Mouse (Mus musculus) hindbrain, postnatal 0 days (tissue): ENCODE measurements around the gene Zfpl1. TPM values are rescaled to one million over a fixed set of nuclear protein-coding genes. Genes with fewer than 3 reads are reported as not detected.

Experiments
- ATAC-seq: fragments of 200-750 bp; cut with Nextera tagmentation; 2 replicates; pipeline ENCODE4 v1.8.0; 2017; ENCODE audit warnings: mild to moderate bottlenecking, moderate TSS enrichment, moderate library complexity
- DNase-seq: peaks from one replicate; pipeline ENCODE4 v3.0.0-alpha.2; 2015; ENCODE audit warnings: low spot score
- H3K27ac ChIP-seq: fragments of 300-500 bp; sonication (generic); 2 replicates; pipeline ENCODE4 v1.5.1; 2014; ENCODE audit warnings: mild to moderate bottlenecking
- H3K27me3 ChIP-seq: fragments of 300-500 bp; sonication (generic); 2 replicates; pipeline ENCODE4 v1.6.1; 2014; ENCODE audit warnings: low read length, mixed read lengths; ENCODE audit not compliant: insufficient read depth
- H3K36me3 ChIP-seq: fragments of 300-500 bp; sonication (generic); 2 replicates; pipeline ENCODE4 v1.6.1; 2014; ENCODE audit warnings: low read length, mixed read lengths; ENCODE audit not compliant: insufficient read depth
- H3K4me1 ChIP-seq: fragments of 300-500 bp; sonication (generic); 2 replicates; pipeline ENCODE4 v1.6.1; 2014; ENCODE audit warnings: antibody characterized with exemption, low read length, mixed read lengths; ENCODE audit not compliant: insufficient read depth
- H3K4me2 ChIP-seq: fragments of 300-500 bp; sonication (generic); 2 replicates; pipeline ENCODE4 v1.6.1; 2014; ENCODE audit warnings: low read depth, mild to moderate bottlenecking, low read length, moderate library complexity, mixed read lengths
- H3K4me3 ChIP-seq: fragments of 300-500 bp; sonication (generic); 2 replicates; pipeline ENCODE4 v1.5.1; 2014; ENCODE audit warnings: low read length
- H3K9ac ChIP-seq: fragments of 300-500 bp; sonication (generic); replicated peaks from 2 replicates; pipeline ENCODE4 v1.6.1; 2014; ENCODE audit warnings: mild to moderate bottlenecking, low read length, moderate library complexity, mixed read lengths
- H3K9me3 ChIP-seq: fragments of 300-500 bp; sonication (generic); 2 replicates; pipeline ENCODE4 v1.6.1; 2016; ENCODE audit warnings: low read length, mixed read lengths
- CTCF ChIP-seq: IDR thresholded peaks from 2 replicates; pipeline ENCODE4 v1.5.1; 2016; ENCODE audit warnings: antibody characterized with exemption, control low read depth, low read depth
- WGBS: fragments of 180-500 bp; shearing (Covaris S2); extraction: QIAGEN DNeasy Blood & Tissue Kit; methylation state at CpG from one replicate; pipeline ENCODE4 v1.1.7; 2014; 5-methylcytosine and 5-hydroxymethylcytosine counted together
- polyA plus RNA-seq: library from polyadenylated mRNA; unstranded; fragments of >200 nt; fragmentation: Nextera tagmentation; extraction: Ambion mirVana; gene quantifications from 2 replicates; pipeline ENCODE4 v1.2.1, GENCODE M21; 2015
- total RNA-seq: library from RNA; depleted of rRNA; stranded (reverse); fragments of >200 nt; gene quantifications from 2 replicates; pipeline ENCODE4 v1.2.3, GENCODE M21; 2014

Zfpl1 gene
- total and polyA plus RNA-seq, 2 experiments from 2014 or later: 76.9 to 83.9 TPM

DNA sequence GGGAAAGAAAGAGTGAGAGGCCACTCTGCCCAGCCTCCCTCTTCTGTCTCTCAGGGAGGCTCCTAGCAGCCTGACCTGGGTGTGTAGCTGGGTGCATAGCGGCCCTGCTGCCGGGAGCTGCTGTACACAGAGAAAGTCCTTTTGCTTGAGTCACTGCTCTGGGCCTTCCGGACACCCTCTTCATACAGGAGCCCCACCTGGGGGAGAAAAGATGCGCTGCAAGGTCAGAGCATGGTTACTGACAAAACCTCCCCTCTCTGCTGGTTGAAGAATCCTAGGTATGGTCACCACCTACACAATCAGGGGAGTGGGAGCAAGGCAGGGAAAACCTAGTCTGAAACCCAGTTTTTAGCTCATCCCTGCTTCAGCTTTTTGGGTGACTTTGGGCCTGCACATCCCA, 15.8 kb downstream of the Zfpl1 start:
- no peak overlapping the region for H3K4me2 ChIP-seq
- peaks cover 29% of the 10 kb centered on the region for H3K36me3 ChIP-seq
- DNase-seq (no peak), ATAC-seq (no peak)
- H3K27me3 ChIP-seq: no peaks in the 10 kb centered on the region
- no peak overlapping the region for H3K4me3 ChIP-seq
- H3K9me3 ChIP-seq: no peaks in the 10 kb centered on the region
- no peak overlapping the region for H3K27ac ChIP-seq
- peaks cover 8% of the 10 kb centered on the region for H3K4me1 ChIP-seq
- TF ChIP-seq CTCF: no peak
- H3K9ac ChIP-seq: no peak overlapping the region
- WGBS: 81% methylated on average over 4 of the region's 4 CpGs

DNA sequence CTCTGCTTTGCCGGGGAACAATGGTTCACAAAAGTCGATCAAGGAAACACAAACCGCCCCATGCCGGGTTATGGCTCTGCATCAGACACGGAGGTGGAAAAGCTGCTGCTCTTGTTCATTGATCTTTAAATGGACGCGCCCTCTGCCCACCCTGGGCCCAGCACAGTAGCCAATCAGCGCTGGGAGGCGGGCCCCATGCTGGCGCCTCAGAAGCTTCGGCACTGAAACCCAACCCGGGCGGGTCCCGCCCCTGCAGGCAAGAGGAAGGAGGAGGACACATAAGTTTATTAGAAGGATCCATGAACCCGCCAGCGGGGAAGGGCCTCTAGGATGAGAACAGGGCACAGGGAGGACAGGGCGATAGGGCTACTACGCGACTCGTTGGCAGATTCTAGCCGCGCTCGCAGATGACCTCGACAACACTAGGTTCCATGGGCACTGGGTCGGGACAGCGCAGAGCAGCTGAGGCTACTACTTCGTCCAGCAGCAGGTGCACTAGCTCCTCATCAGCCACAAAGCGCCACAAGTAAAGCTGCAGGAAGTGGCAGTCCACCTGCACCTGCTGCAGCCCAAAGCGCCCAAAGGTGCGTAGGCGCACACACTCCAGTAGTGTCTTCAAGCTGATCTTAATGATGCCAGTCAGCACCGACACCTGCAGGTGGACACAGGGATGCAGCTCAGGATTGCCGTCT, 16.9 kb downstream of the Zfpl1 start, which contains the start of gene Tm7sf2:
Gene Tm7sf2, minus strand, starts transcription at position 650 of the 692 bp plus-strand sequence.
- H3K27me3 ChIP-seq: no peaks in the 10 kb centered on the region
- peak within 1 kb of the TSS; percentile 92 for H3K27ac ChIP-seq
- peak within 1 kb of the TSS; percentile 57 for H3K4me3 ChIP-seq
- peaks cover 23% of the 10 kb centered on the region; the same call in 1 of the 2 replicates for H3K36me3 ChIP-seq
- H3K9me3 ChIP-seq: no peaks in the 10 kb centered on the region
- peak within 1 kb of the TSS; percentile 97 for H3K4me2 ChIP-seq
- WGBS: 8% methylated on average over 33 of the region's 33 CpGs
- ATAC-seq (peak; percentile 92), DNase-seq (peak; percentile 95)
- H3K4me1 ChIP-seq: peaks cover 8% of the 10 kb centered on the region
- TF ChIP-seq CTCF: peak; percentile 14; the same call in 1 of the 2 replicates
- H3K9ac ChIP-seq: peak within 1 kb of the TSS; percentile 76

DNA sequence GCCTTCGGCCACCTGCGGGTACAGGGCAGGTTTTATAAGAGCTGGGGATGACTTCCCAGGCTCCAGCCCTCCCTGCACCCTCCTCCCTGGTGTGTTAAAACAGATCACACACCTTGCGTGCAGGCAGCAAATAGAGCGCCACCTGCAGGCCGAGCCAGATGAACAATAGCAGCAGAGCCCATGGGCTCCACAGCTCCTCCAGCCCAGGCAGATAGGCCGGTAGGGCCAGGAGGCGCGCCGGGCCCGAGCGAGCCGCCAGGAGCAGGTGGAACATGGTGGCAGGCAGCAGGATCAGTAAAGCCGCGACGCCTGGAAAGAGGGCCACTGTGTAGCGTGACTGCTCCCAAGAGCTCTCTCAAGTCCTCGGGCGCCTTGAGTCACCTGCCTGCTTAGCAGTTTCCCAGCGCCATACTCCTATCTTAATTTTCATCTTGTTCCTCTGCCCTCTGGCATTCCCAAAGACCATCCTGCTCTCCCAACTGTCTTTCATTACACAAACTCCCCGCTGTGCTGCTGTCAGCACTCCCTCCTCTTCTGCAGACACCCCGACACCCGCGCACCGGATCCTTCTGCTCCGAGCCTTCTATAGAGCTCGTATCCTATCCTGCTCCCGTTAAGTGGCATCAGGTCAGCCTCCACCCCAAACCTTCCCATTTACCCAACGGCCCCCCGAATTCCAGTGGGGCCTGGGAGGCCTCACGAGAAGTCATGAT, 17.6 kb downstream of the Zfpl1 start:
- TF ChIP-seq CTCF: peak; percentile 95
- peak overlapping the region; percentile 57 for H3K4me3 ChIP-seq
- no peaks in the 10 kb centered on the region for H3K27me3 ChIP-seq
- peaks cover 12% of the 10 kb centered on the region for H3K4me1 ChIP-seq
- peak overlapping the region; percentile 97 for H3K4me2 ChIP-seq
- peaks cover 20% of the 10 kb centered on the region; the same call in 1 of the 2 replicates for H3K36me3 ChIP-seq
- H3K27ac ChIP-seq: peak overlapping the region; percentile 92
- H3K9me3 ChIP-seq: no peaks in the 10 kb centered on the region
- DNase-seq: peak; percentile 92
- WGBS: 0% methylated on average over 30 of the region's 30 CpGs
- ATAC-seq: peak; percentile 71
- peak overlapping the region; percentile 76 for H3K9ac ChIP-seq

- Histone ChIP-seq H3K4me3 (peak overlapping the region; percentile 57), H3K9me3 (no peaks in the 10 kb centered on the region), H3K4me2 (peak overlapping the region; percentile 97), H3K4me1 (peaks cover 15% of the 10 kb centered on the region), H3K27me3 (no peaks in the 10 kb centered on the region), H3K9ac (peak overlapping the region; percentile 76), H3K36me3 (peaks cover 20% of the 10 kb centered on the region; the same call in 1 of the 2 replicates), H3K27ac (peak overlapping the region; percentile 92)
- peak; percentile 22 for DNase-seq
- ATAC-seq: peak; percentile 8
- 29% methylated on average over 5 of the region's 5 CpGs for WGBS
- no peak for TF ChIP-seq CTCF
Observed at GRCm38 (mm10) chr19:6066571-6066970, 18.2 kb downstream of the Zfpl1 start.

DNA sequence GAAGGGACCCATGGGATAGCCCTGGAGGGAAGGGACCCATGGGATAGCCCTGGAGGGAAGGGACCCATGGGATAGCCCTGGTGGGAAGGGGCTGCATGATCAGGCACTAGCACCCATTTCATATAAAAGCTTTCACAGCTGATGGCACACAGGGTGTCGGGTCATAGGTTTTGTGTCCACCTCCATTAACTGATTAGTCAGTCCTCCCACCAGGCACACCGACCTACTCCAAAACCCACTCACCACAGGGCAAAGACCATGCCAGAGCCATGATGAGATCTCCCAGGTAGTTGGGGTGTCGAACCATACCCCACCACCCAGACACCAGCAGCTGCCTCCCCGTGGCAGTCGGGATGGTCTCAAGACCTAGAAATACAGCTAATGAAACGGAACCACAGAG, 21.7 kb downstream of the Zfpl1 start:
- Histone ChIP-seq H3K9ac (0 out of 2 replicates have a peak overlapping the region, but pooled peaks have one; percentile 6), H3K4me1 (peaks cover 20% of the 10 kb centered on the region), H3K4me2 (0 out of 2 replicates have a peak overlapping the region, but pooled peaks have one; percentile 100), H3K27ac (no peak overlapping the region), H3K9me3 (no peaks in the 10 kb centered on the region), H3K27me3 (no peaks in the 10 kb centered on the region), H3K36me3 (peaks cover 4% of the 10 kb centered on the region; the same call in 1 of the 2 replicates), H3K4me3 (no peak overlapping the region)
- ATAC-seq (no peak), DNase-seq (no peak)
- no peak for TF ChIP-seq CTCF
- WGBS: 86% methylated on average over 6 of the region's 6 CpGs

GRCm38 (mm10) chr19:6062418-6062817, 22.3 kb downstream of the Zfpl1 start:
- 50% methylated on average over 5 of the region's 5 CpGs for WGBS
- peak overlapping the region; percentile 88 for H3K27ac ChIP-seq
- peaks cover 20% of the 10 kb centered on the region for H3K4me1 ChIP-seq
- DNase-seq (no peak), ATAC-seq (no peak)
- H3K4me3 ChIP-seq: peak overlapping the region; percentile 57
- H3K36me3 ChIP-seq: peaks cover 4% of the 10 kb centered on the region; the same call in 1 of the 2 replicates
- TF ChIP-seq CTCF: no peak
- H3K27me3 ChIP-seq: no peaks in the 10 kb centered on the region
- H3K9ac ChIP-seq: peak overlapping the region; percentile 99
- peak overlapping the region; percentile 100 for H3K4me2 ChIP-seq
- H3K9me3 ChIP-seq: no peaks in the 10 kb centered on the region
